Mouse (Mus musculus) limb, embryonic 14.5 days (tissue): ENCODE measurements around the gene Slc22a3. TPM values are rescaled to one million over a fixed set of nuclear protein-coding genes. Genes with fewer than 3 reads are reported as not detected.

Experiments used
- ATAC-seq: fragments of 200-750 bp; cut with Nextera tagmentation; 2 replicates; pipeline ENCODE4 v1.8.0; 2017; ENCODE audit warnings: low read depth, moderate number of reproducible peaks, moderate TSS enrichment; ENCODE audit not compliant: low FRiP score
- DNase-seq: peaks from one replicate; pipeline ENCODE4 v3.0.0-alpha.2; 2015; ENCODE audit warnings: low spot score
- H3K27ac ChIP-seq: fragments of 300-500 bp; sonication (generic); replicated peaks from 2 replicates; pipeline ENCODE4 v1.5.1; 2014; ENCODE audit warnings: low read depth, mild to moderate bottlenecking, low read length, moderate library complexity, mixed read lengths
- H3K27me3 ChIP-seq: fragments of 300-500 bp; sonication (generic); 2 replicates; pipeline ENCODE4 v1.6.1; 2014; ENCODE audit warnings: low read length, mixed read lengths; ENCODE audit not compliant: control insufficient read depth, insufficient read depth
- H3K36me3 ChIP-seq: fragments of 300-500 bp; sonication (generic); 2 replicates; pipeline ENCODE4 v1.6.1; 2014; ENCODE audit warnings: mild to moderate bottlenecking, low read length, moderate library complexity, mixed read lengths; ENCODE audit not compliant: control insufficient read depth, insufficient read depth
- H3K4me1 ChIP-seq: fragments of 300-500 bp; sonication (generic); 2 replicates; pipeline ENCODE4 v1.6.1; 2014; ENCODE audit warnings: antibody characterized with exemption, low read length, mixed read lengths; ENCODE audit not compliant: control insufficient read depth, insufficient read depth
- H3K4me2 ChIP-seq: fragments of 300-500 bp; sonication (generic); replicated peaks from 2 replicates; pipeline ENCODE4 v1.6.1; 2014; ENCODE audit warnings: low read depth, mild to moderate bottlenecking, low read length, moderate library complexity; ENCODE audit not compliant: severe bottlenecking
- H3K4me3 ChIP-seq: fragments of 300-500 bp; sonication (generic); replicated peaks from 2 replicates; pipeline ENCODE4 v1.5.1; 2014; ENCODE audit warnings: low read length
- H3K9ac ChIP-seq: fragments of 300-500 bp; sonication (generic); 2 replicates; pipeline ENCODE4 v1.6.1; 2014; ENCODE audit warnings: mild to moderate bottlenecking, low read depth, low read length, moderate library complexity; ENCODE audit not compliant: severe bottlenecking
- H3K9me3 ChIP-seq: fragments of 300-500 bp; sonication (generic); 2 replicates; pipeline ENCODE4 v1.6.1; 2016; ENCODE audit warnings: low read length; ENCODE audit not compliant: control insufficient read depth
- POLR2A ChIP-seq: fragments of 200-500 bp; IDR thresholded peaks from 2 replicates; pipeline ENCODE4 v1.8.0; 2012; ENCODE audit warnings: inconsistent platforms, mild to moderate bottlenecking, moderate library complexity, borderline replicate concordance; ENCODE audit not compliant: insufficient read depth, insufficient read length; ENCODE audit errors: extremely low read depth
- WGBS: fragments of 180-500 bp; shearing (Covaris S2); extraction: QIAGEN DNeasy Blood & Tissue Kit; methylation state at CpG from one replicate; pipeline ENCODE4 v1.1.7; 2014; 5-methylcytosine and 5-hydroxymethylcytosine counted together
- polyA plus RNA-seq, 2 experiments: library from polyadenylated mRNA; depleted of rRNA in 1 of 2; stranded (reverse) in 1 of 2; unstranded in 1 of 2; fragments of >200 nt; fragmentation: Nextera tagmentation in 1 of 2; extraction: Ambion mirVana in 1 of 2; gene quantifications; 2 replicates each; pipeline versions ENCODE4 v1.2.1 to v1.2.3; 2012 to 2014

The Slc22a3 gene
- polyA plus RNA-seq, 2 experiments, result 1.5 to 2.2 TPM

DNA sequence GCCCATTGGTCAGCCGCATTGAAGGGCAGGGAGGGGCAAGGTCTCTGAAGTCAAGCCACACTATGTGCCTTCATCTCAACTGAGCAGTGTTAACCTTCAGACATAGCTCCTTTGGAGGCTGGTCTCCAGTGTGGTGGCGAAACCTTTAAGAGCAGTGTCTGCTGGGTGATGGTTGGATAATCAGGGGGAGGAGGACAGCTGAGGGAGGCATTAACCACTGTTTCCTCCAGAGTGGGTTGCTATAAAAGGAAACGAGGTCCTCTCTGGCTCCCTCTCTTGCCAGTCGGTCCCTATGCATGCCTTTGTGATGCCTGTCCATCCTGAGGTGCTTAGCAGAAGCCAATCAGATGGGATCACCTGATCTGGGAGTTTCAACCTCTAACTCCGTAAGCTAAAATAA is 38.8 kb downstream of the Slc22a3 start:
- Histone ChIP-seq H3K27ac (no peak overlapping the region), H3K36me3 (no peaks in the 10 kb centered on the region), H3K4me1 (no peaks in the 10 kb centered on the region), H3K4me3 (no peak overlapping the region), H3K9ac (no peak overlapping the region), H3K27me3 (no peaks in the 10 kb centered on the region), H3K9me3 (no peaks in the 10 kb centered on the region), H3K4me2 (no peak overlapping the region)
- TF ChIP-seq POLR2A, result no peak
- ATAC-seq (no peak), DNase-seq (no peak)
- WGBS, result 74% methylated on average over 5 of the region's 5 CpGs

DNA sequence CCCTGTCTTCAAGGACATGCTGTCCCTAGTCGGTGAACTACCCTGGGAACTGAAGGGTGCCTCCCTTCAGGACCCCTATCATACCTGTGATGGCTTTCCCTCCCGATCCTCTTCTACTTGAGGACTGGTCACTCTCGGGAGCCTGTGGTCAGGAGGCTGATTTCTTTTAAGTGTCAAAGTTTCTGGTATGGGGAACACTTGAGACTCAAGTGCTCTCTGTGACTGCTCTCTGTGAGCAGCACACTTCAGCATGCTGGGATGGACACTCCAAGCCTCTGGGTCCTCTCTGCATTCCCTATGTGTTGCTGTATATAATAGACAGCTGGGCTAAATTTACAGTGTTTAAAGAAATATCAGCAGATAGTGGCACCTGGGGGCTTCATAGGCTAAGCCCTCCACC is 39.9 kb downstream of the Slc22a3 start:
- TF ChIP-seq POLR2A, result no peak
- Histone ChIP-seq H3K27me3 (no peaks in the 10 kb centered on the region), H3K4me2 (no peak overlapping the region), H3K9me3 (no peaks in the 10 kb centered on the region), H3K36me3 (no peaks in the 10 kb centered on the region), H3K9ac (no peak overlapping the region), H3K27ac (no peak overlapping the region), H3K4me3 (no peak overlapping the region), H3K4me1 (no peaks in the 10 kb centered on the region)
- WGBS, result 77% methylated on average over 3 of the region's 3 CpGs
- ATAC-seq, result no peak
- no peak for DNase-seq

DNA sequence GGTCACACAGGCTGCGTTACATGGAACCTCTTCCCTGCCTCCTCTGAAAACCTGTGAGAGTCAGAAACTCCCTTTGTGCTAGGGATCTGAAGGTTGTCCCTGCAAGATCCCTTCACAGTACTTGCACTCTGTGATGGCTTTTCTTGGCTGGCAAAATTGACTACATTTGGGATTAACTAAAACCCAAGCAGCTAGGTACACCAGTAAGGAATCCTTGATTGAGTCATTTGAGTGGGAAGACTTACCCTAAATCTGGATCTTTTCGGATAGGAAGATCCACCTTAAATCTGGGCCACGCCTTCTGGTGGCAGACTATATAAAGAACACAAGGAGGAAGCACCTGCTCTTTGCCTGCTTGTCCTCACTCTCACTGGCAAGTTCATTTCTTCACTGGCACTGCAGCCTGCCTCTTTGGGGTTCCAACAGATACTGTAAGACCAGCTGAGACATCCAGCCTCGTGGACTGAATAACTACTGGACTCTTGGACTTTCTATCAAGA is 41.0 kb downstream of the Slc22a3 start:
- no peak for TF ChIP-seq POLR2A
- Histone ChIP-seq H3K4me3 (no peak overlapping the region), H3K9ac (no peak overlapping the region), H3K36me3 (no peaks in the 10 kb centered on the region), H3K4me2 (no peak overlapping the region), H3K4me1 (no peaks in the 10 kb centered on the region), H3K9me3 (no peaks in the 10 kb centered on the region), H3K27me3 (no peaks in the 10 kb centered on the region), H3K27ac (no peak overlapping the region)
- no peak for ATAC-seq
- no peak for DNase-seq
- 78% methylated on average over 4 of the region's 4 CpGs for WGBS

DNA sequence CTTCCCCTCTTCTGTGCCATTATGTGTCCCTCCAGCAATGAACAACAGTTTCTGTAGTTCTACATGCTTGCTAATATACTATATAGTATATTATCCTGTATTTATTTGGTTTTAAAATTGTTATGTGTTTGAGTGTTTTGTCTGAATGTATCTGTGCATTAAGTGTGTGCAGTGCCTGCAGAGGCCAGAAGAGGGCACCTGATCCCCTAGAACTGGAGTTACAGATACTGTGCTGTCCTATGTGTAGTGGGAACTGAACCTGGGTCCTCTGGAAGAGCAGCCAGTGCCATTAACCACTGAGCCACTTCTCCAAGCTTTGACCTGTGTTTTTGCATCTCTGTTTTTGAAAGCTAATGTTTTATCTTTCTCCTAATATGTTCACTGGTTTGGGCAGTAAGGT is 46.3 kb downstream of the Slc22a3 start:
- no peak for ATAC-seq
- Histone ChIP-seq H3K36me3 (no peaks in the 10 kb centered on the region), H3K4me3 (no peak overlapping the region), H3K27ac (no peak overlapping the region), H3K9me3 (no peaks in the 10 kb centered on the region), H3K9ac (no peak overlapping the region), H3K4me2 (no peak overlapping the region), H3K4me1 (no peaks in the 10 kb centered on the region), H3K27me3 (no peaks in the 10 kb centered on the region)
- no peak for DNase-seq
- no peak for TF ChIP-seq POLR2A

DNA sequence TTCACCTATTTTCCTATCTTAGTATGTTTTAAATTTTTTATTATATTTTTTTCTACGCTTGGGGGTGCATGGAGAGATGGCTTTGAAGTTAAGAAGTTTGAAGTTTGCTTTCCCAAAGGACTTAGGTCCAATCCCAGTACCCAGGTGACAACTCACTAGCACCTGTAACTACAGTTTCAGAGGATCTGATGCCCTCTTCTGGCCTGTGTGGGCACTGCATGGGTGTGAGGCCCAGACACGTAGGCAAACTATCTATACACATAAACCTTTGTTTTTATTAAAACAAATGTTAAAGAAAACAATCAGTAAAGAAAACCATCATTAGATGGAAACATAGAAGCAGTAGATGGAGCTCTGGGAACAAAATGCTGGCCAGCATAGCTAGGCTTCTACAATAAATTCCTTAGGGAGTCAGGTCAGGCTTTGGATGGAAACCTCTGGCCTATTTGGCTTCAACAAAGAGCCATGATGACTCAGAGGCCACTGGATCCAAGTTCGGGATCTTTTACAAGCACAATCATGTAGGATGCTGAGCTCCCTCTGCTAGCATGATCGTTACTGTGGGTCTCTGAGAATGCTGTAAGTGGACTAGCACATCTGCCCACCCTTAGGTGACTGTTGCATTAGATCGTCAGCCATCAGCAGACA is 52.2 kb downstream of the Slc22a3 start:
- no peak for TF ChIP-seq POLR2A
- no peak for DNase-seq

More for the DNA sequence above, 52.2 kb downstream of the Slc22a3 start:
- Histone ChIP-seq H3K27me3 (no peaks in the 10 kb centered on the region), H3K36me3 (no peaks in the 10 kb centered on the region), H3K9me3 (no peaks in the 10 kb centered on the region), H3K4me1 (no peaks in the 10 kb centered on the region), H3K9ac (no peak overlapping the region), H3K4me3 (no peak overlapping the region), H3K27ac (no peak overlapping the region), H3K4me2 (no peak overlapping the region)
- ATAC-seq, result no peak
- WGBS, result 79% methylated on average over 5 of the region's 5 CpGs
